Mouse (Mus musculus) liver, adult 2 months (tissue): ENCODE measurements at regions not wholly inside any gene's neighbourhood (a gene's known extent, or its start where the extent isn't known, plus 50 kb on each side); places are given as distances from the start of the nearest gene placed in this dataset.

Source experiments
- DNase-seq: peaks from one replicate; pipeline ENCODE4 v3.0.0-alpha.2; 2011; ENCODE audit warnings: low read depth, low spot score; ENCODE audit errors: extremely low read depth
- H3K27ac ChIP-seq: fragments of 200-500 bp; replicated peaks from 2 replicates; pipeline ENCODE4 v1.5.1; 2012; ENCODE audit warnings: low read depth, mild to moderate bottlenecking, control low read depth, inconsistent platforms, low read length; ENCODE audit not compliant: insufficient read depth
- H3K27me3 ChIP-seq: fragments of 200-500 bp; 2 replicates; pipeline ENCODE4 v1.6.1; 2012; ENCODE audit warnings: mild to moderate bottlenecking, moderate library complexity, low read length, inconsistent platforms; ENCODE audit not compliant: control insufficient read depth, insufficient read depth
- H3K36me3 ChIP-seq: fragments of 200-500 bp; 2 replicates; pipeline ENCODE4 v1.6.1; 2012; ENCODE audit warnings: low read length, inconsistent platforms; ENCODE audit not compliant: control insufficient read depth, insufficient read depth
- H3K4me1 ChIP-seq: fragments of 200-500 bp; 2 replicates; pipeline ENCODE4 v1.6.1; 2011; ENCODE audit warnings: low read length; ENCODE audit not compliant: control insufficient read depth, insufficient read depth
- H3K4me3 ChIP-seq: fragments of 200-500 bp; 2 replicates; pipeline ENCODE4 v1.5.1; 2011; ENCODE audit warnings: low read depth, mild to moderate bottlenecking, control low read depth, low read length, moderate library complexity; ENCODE audit not compliant: insufficient read depth
- H3K79me2 ChIP-seq: fragments of 200-500 bp; 2 replicates; pipeline ENCODE4 v1.6.1; 2012; ENCODE audit warnings: inconsistent platforms, mild to moderate bottlenecking, low read length, moderate library complexity; ENCODE audit not compliant: control insufficient read depth, insufficient read depth
- H3K9ac ChIP-seq: fragments of 200-500 bp; 2 replicates; pipeline ENCODE4 v1.6.1; 2012; ENCODE audit warnings: low read depth, mild to moderate bottlenecking, control low read depth, inconsistent platforms, low read length
- CTCF ChIP-seq: fragments of 200-500 bp; IDR thresholded peaks from 2 replicates; pipeline ENCODE4 v1.5.1; 2011; ENCODE audit warnings: low read depth, low read length, control low read depth
- POLR2A ChIP-seq: fragments of 200-500 bp; IDR thresholded peaks from 2 replicates; pipeline ENCODE4 v1.6.1; 2011; ENCODE audit warnings: low read length, control low read depth; ENCODE audit not compliant: insufficient read depth; ENCODE audit errors: extremely low read depth
- WGBS: fragments of 180-500 bp; shearing (Covaris S2); methylation state at CpG from one replicate; pipeline ENCODE4 v1.1.7; 2018; 5-methylcytosine and 5-hydroxymethylcytosine counted together

DNA sequence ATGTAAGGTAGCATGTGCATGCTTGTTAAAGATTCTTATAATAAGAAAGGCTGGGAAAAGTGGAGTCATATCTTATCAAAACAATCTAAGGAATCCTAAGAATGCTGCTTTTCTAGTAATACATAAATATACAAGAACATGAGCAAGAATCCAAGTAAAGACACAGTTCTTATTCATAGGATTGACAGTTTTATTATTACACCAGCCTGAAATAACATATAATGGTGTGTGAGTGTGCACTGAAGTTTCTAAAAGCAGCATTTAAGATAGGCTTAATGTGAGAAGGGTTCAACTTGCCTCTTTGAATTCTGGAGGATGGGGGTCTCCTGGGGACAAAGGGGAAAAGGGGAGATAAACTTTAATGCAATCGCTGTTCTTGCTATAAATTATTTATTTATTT is 553.3 kb downstream of the Inhba start:
- H3K27ac ChIP-seq: no peak overlapping the region
- TF ChIP-seq POLR2A: no peak
- TF ChIP-seq CTCF: no peak
- WGBS: 57% methylated on average over 1 of the region's 1 CpGs

DNA sequence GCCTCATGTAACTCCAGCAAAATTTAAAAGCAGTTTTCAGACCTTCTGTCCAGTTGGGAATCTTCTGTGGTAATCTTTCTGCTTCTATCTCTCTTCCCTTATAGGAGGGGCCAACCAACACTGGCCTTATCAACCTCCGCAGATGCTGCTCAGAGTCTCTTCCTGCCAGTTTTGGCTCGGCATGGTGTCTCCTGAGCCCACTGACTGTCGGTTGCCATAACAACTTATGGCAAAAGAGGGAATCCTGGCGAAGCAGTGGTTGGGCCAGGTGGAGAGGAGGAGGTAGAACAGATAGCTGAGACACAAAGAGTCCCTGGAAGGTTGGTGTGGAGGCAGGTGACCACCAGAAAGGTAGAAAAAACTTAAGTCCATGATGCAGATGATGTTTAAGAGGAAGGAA is 562.4 kb downstream of the Inhba start:
- Histone ChIP-seq H3K27ac (no peak overlapping the region), H3K4me1 (peaks cover 1% of the 10 kb centered on the region; the same call in 1 of the 2 replicates), H3K4me3 (no peak overlapping the region), H3K36me3 (no peaks in the 10 kb centered on the region), H3K79me2 (no peaks in the 10 kb centered on the region), H3K27me3 (no peaks in the 10 kb centered on the region), H3K9ac (no peak overlapping the region)
- TF ChIP-seq POLR2A (no peak), CTCF (no peak)
- no peak for DNase-seq
- 62% methylated on average over 4 of the region's 4 CpGs for WGBS

More for the DNA sequence above, 553.3 kb downstream of the Inhba start:
- H3K27me3 ChIP-seq: no peaks in the 10 kb centered on the region
- no peaks in the 10 kb centered on the region for H3K36me3 ChIP-seq
- H3K9ac ChIP-seq: no peak overlapping the region
- H3K4me3 ChIP-seq: no peak overlapping the region
- no peak for DNase-seq
- no peaks in the 10 kb centered on the region for H3K79me2 ChIP-seq
- no peaks in the 10 kb centered on the region for H3K4me1 ChIP-seq

DNA sequence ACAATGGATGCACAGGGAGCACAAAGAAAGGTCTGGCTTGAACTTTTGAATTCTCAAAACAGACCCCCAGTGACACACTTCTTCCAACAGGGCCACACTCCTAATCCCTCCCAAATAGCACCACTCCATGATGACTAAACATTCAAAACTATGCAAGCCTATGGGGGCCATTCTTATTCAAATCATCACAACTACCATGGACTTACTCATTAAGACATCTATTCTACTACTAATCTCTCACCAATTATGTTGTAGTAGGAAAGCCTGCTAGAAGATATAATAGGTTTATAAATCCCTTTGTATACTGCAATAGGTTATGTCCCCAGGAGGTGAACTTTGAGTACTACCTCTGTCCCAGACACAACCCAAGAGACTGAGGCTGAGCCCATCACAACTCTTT is 574.6 kb downstream of the Inhba start:
- no peak overlapping the region for H3K27ac ChIP-seq
- TF ChIP-seq CTCF (no peak), POLR2A (no peak)
- H3K36me3 ChIP-seq: no peaks in the 10 kb centered on the region
- no peak for DNase-seq
- no peak overlapping the region for H3K9ac ChIP-seq
- H3K4me1 ChIP-seq: no peaks in the 10 kb centered on the region
- no peaks in the 10 kb centered on the region for H3K27me3 ChIP-seq
- no peaks in the 10 kb centered on the region for H3K79me2 ChIP-seq
- H3K4me3 ChIP-seq: no peak overlapping the region

DNA sequence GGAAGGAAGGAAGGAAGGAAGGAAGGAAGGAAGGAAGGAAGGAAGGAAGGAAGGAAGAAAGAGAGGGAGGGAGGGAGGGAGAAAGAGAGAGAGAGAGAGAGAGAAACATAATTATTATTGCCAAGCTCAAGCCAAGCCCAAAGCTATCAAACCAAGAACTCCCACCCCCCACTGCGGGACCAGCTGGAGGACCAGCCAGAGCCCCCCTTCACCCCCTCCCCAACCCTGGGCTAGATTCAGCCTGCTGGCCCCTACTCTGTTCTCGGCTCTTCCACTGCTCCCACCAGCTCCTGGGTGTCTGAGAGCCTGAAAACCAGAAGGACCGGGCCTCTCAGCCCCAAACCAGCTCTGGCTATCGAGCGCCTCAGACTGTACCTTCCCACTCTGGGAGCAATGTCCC is 608.1 kb downstream of the Inhba start:
- Histone ChIP-seq H3K4me3 (no peak overlapping the region), H3K36me3 (no peaks in the 10 kb centered on the region), H3K9ac (no peak overlapping the region), H3K79me2 (no peaks in the 10 kb centered on the region), H3K27ac (no peak overlapping the region), H3K27me3 (no peaks in the 10 kb centered on the region), H3K4me1 (no peaks in the 10 kb centered on the region)
- 92% methylated on average over 5 of the region's 5 CpGs for WGBS
- no peak for TF ChIP-seq POLR2A
- no peak for DNase-seq

DNA sequence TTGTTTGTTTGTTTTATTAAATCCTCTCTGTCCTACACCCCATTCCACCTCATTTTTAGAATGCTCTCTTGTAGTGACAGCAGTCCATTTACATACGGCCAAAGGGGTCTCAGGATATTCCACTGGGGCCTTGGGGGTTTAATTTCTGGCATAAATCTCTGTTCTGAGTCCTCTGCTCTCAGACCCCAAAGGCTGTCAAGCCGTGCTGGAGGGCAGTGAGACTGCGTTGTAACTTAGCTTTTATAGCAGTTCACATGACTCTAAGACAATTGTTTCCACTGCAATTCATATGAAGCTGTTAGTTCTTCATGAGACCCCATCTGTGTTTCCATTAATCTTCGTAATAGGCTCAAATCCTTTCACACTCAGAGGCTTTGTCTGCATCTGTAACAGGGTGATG is 614.9 kb downstream of the Inhba start:
- Histone ChIP-seq H3K4me3 (no peak overlapping the region), H3K9ac (no peak overlapping the region), H3K79me2 (no peaks in the 10 kb centered on the region), H3K27me3 (no peaks in the 10 kb centered on the region), H3K27ac (no peak overlapping the region), H3K36me3 (no peaks in the 10 kb centered on the region), H3K4me1 (peaks cover 3% of the 10 kb centered on the region)
- DNase-seq: no peak
- 93% methylated on average over 4 of the region's 4 CpGs for WGBS
- TF ChIP-seq POLR2A (no peak), CTCF (no peak)

DNA sequence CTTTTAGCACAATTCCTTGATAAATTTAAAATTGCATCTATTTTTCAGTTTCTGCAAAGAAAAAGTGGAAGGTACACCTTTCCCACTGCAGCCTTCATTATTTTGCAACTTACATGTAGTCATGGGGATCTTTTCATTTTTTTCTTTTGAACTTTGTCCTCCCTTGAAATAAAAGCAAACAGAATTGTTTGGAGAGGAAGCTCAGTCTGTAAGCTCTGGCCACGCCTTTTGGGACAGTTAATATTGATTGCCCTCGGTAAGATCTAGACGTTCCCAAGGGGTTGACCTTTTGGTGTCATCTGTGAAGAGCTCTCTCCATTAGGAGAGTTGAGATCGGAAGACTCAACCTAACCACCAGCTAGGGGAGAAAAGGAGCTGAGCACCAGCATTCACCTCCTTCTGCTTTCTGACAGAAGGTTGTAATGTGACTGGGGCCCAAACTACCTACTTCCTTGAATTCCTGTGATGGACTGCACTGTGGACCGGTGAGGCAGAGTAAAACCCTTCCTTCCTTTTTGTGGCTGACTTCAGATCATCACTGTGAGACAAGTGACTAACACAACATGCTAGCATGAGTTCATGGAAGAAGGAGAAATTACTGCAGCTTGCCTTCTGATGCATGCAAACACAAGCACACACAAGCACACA is 621.9 kb downstream of the Inhba start:
- no peak for TF ChIP-seq POLR2A
- no peak for TF ChIP-seq CTCF

More for the DNA sequence above, 621.9 kb downstream of the Inhba start:
- no peak overlapping the region for H3K9ac ChIP-seq
- no peaks in the 10 kb centered on the region for H3K27me3 ChIP-seq
- no peak overlapping the region; the same call in 1 of the 2 replicates for H3K4me3 ChIP-seq
- peak; percentile 95 for DNase-seq
- H3K36me3 ChIP-seq: no peaks in the 10 kb centered on the region
- H3K27ac ChIP-seq: peak overlapping the region; percentile 86
- WGBS: 19% methylated on average over 5 of the region's 5 CpGs
- no peaks in the 10 kb centered on the region for H3K79me2 ChIP-seq
- peaks cover 11% of the 10 kb centered on the region for H3K4me1 ChIP-seq
